Mouse (Mus musculus) kidney, postnatal 0 days (tissue): ENCODE results near the gene Prr12. TPM values are rescaled to one million over a fixed set of nuclear protein-coding genes. Genes with fewer than 3 reads are reported as not detected.
A peak's percentile ranks its signal among the peaks of the same experiment; 100 is the strongest.

Source experiments
- ATAC-seq: fragments of 200-750 bp; cut with Nextera tagmentation; replicated peaks from 2 replicates; pipeline ENCODE4 v1.8.0; 2017; ENCODE audit warnings: low read depth, moderate number of reproducible peaks, moderate TSS enrichment, moderate library complexity; ENCODE audit not compliant: low FRiP score
- DNase-seq: peaks from one replicate; pipeline ENCODE4 v3.0.0-alpha.2; 2016; ENCODE audit warnings: low spot score
- H3K27ac ChIP-seq: fragments of 300-500 bp; sonication (generic); 2 replicates; pipeline ENCODE4 v1.5.1; 2014; ENCODE audit warnings: mild to moderate bottlenecking
- H3K27me3 ChIP-seq: fragments of 300-500 bp; sonication (generic); 2 replicates; pipeline ENCODE4 v1.6.1; 2014; ENCODE audit warnings: low read length, mixed read lengths; ENCODE audit not compliant: insufficient read depth
- H3K36me3 ChIP-seq: fragments of 300-500 bp; sonication (generic); 2 replicates; pipeline ENCODE4 v1.6.1; 2014; ENCODE audit warnings: low read length, mixed read lengths; ENCODE audit not compliant: insufficient read depth
- H3K4me1 ChIP-seq: fragments of 300-500 bp; sonication (generic); replicated peaks from 2 replicates; pipeline ENCODE4 v1.6.1; 2014; ENCODE audit warnings: antibody characterized with exemption, low read length, mixed read lengths; ENCODE audit not compliant: insufficient read depth
- H3K4me2 ChIP-seq: fragments of 300-500 bp; sonication (generic); 2 replicates; pipeline ENCODE4 v1.6.1; 2014; ENCODE audit warnings: mild to moderate bottlenecking, low read length, moderate library complexity, mixed read lengths
- H3K4me3 ChIP-seq: fragments of 300-500 bp; sonication (generic); replicated peaks from 2 replicates; pipeline ENCODE4 v1.5.1; 2014; ENCODE audit warnings: low read depth, low read length
- H3K9ac ChIP-seq: fragments of 300-500 bp; sonication (generic); 2 replicates; pipeline ENCODE4 v1.6.1; 2014; ENCODE audit warnings: low read depth, low read length
- H3K9me3 ChIP-seq: fragments of 300-500 bp; sonication (generic); replicated peaks from 2 replicates; pipeline ENCODE4 v1.6.1; 2016; ENCODE audit warnings: low read length, inconsistent platforms, mixed read lengths
- CTCF ChIP-seq: IDR thresholded peaks from 2 replicates; pipeline ENCODE4 v1.5.1; 2016; ENCODE audit warnings: antibody characterized with exemption, low read depth, mild to moderate bottlenecking, moderate library complexity
- WGBS: fragments of 180-500 bp; shearing (Covaris S2); extraction: QIAGEN DNeasy Blood & Tissue Kit; methylation state at CpG from one replicate; pipeline ENCODE4 v1.1.7; 2014; 5-methylcytosine and 5-hydroxymethylcytosine counted together
- polyA plus RNA-seq: library from polyadenylated mRNA; unstranded; fragments of >200 nt; fragmentation: Nextera tagmentation; extraction: Ambion mirVana; gene quantifications from 2 replicates; pipeline ENCODE4 v1.2.1, GENCODE M21; 2015

Prr12 gene
- polyA plus RNA-seq, 1 experiment from 2014 or later = 5.8 TPM

DNA sequence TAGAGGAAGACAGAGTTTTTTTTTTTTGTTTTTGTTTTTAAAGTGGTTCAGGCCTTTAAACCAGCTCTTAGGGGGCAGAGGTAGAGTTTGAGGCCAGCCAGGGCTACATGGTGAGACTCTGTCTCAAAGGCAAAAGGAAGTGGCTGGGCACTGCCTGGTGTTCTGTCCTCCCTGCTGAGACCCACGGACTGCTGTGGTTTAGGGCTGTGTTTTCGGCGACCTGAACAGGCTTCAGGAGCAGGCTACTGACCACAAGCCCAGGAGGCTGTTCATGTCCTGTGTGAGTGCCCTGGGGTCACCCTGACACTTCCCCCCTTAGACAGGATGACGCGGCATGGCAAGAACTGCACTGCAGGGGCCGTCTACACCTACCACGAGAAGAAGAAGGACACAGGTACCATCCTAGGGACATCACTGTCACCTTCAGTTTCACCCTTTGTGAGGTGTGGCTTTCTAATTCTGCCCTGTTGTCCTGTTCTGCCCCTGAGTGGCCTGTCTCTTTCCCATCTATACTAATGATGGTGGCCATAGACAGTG, 20.6 kb upstream of the Prr12 start:
- TF ChIP-seq CTCF = no peak
- no peaks in the 10 kb centered on the region for H3K9me3 ChIP-seq
- H3K4me2 ChIP-seq = no peak overlapping the region
- ATAC-seq (no peak), DNase-seq (no peak)
- 80% methylated on average over 7 of the region's 7 CpGs for WGBS
- peaks cover 26% of the 10 kb centered on the region; the same call in 1 of the 2 replicates for H3K36me3 ChIP-seq
- no peaks in the 10 kb centered on the region for H3K27me3 ChIP-seq
- no peak overlapping the region for H3K4me3 ChIP-seq
- H3K4me1 ChIP-seq = no peaks in the 10 kb centered on the region
- no peak overlapping the region for H3K27ac ChIP-seq
- no peak overlapping the region for H3K9ac ChIP-seq

DNA sequence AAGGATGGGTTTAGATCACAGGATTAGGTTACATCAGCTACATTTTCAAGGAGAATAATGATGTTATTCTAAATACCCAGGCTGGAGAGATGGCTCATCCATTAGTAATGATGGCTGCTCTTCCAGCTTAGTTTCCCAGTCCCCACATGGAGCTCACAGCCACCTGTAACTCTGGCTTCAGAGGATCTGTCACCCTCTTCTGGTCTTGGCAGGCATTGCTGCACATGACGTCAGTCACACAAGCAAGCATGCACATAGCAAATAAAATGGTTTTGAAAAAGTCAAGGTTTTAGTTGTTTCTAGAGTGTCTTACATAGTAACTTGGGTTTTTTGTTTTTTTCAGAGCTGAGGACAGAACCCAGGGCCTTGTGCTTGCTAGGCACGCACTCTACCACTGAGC, 19.5 kb upstream of the Prr12 start:
- Histone ChIP-seq H3K4me2 (no peak overlapping the region), H3K9me3 (no peaks in the 10 kb centered on the region), H3K27ac (no peak overlapping the region), H3K9ac (no peak overlapping the region), H3K4me1 (no peaks in the 10 kb centered on the region), H3K27me3 (no peaks in the 10 kb centered on the region), H3K36me3 (peaks cover 20% of the 10 kb centered on the region; the same call in 1 of the 2 replicates), H3K4me3 (no peak overlapping the region)
- DNase-seq (no peak), ATAC-seq (no peak)
- peak; percentile 60 for TF ChIP-seq CTCF
- WGBS = 77% methylated on average over 2 of the region's 2 CpGs

DNA sequence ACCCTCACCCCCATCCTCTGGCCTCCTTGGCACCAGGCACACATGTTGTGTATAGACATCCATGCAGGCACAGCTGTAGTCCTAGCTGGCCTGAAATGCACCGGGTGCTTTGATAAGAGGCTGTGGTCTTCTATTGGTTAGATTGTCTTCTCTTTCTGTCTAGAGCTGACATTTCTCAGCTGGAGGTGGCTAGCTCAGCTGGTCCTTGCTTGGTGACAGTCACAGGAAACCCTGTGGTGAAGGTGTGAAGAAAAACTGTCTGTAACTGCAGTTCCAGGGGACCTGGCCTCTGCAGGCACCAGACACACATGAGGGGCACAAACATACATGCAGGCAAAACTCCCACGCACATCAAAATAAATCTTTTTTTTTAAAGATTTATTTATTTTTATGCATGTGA, 17.0 kb upstream of the Prr12 start:
- TF ChIP-seq CTCF = no peak
- no peak for ATAC-seq

DNA sequence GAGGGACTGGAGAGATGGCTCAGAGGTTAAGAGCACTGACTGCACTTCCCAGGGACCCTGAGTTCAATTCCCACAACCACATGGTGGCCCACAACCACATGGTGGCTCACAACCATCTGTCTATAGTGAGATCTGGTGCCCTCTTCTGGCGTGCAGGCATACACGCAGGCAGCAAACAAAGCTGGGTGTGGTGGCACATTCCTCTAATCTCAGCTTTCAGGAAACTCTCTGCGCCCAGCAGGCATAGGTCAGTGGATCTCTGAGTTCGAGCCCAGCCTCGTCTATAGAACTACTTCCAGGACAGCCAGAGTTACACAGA, 15.3 kb upstream of the Prr12 start:
- Histone ChIP-seq H3K27me3 (no peaks in the 10 kb centered on the region), H3K9me3 (no peaks in the 10 kb centered on the region), H3K9ac (no peak overlapping the region), H3K36me3 (no peaks in the 10 kb centered on the region), H3K4me3 (no peak overlapping the region), H3K4me2 (no peak overlapping the region), H3K27ac (no peak overlapping the region), H3K4me1 (no peaks in the 10 kb centered on the region; the same call in 1 of the 2 replicates)
- ATAC-seq = no peak
- peak; percentile 87 for TF ChIP-seq CTCF
- 30% methylated on average over 5 of the region's 5 CpGs for WGBS
- peak; percentile 80 for DNase-seq

More for the DNA sequence above, 17.0 kb upstream of the Prr12 start:
- Histone ChIP-seq H3K4me2 (no peak overlapping the region), H3K27ac (no peak overlapping the region), H3K4me1 (no peaks in the 10 kb centered on the region), H3K9ac (no peak overlapping the region), H3K36me3 (no peaks in the 10 kb centered on the region), H3K9me3 (no peaks in the 10 kb centered on the region), H3K27me3 (no peaks in the 10 kb centered on the region), H3K4me3 (no peak overlapping the region)
- no peak for DNase-seq
- WGBS = 83% methylated on average over 2 of the region's 2 CpGs

DNA sequence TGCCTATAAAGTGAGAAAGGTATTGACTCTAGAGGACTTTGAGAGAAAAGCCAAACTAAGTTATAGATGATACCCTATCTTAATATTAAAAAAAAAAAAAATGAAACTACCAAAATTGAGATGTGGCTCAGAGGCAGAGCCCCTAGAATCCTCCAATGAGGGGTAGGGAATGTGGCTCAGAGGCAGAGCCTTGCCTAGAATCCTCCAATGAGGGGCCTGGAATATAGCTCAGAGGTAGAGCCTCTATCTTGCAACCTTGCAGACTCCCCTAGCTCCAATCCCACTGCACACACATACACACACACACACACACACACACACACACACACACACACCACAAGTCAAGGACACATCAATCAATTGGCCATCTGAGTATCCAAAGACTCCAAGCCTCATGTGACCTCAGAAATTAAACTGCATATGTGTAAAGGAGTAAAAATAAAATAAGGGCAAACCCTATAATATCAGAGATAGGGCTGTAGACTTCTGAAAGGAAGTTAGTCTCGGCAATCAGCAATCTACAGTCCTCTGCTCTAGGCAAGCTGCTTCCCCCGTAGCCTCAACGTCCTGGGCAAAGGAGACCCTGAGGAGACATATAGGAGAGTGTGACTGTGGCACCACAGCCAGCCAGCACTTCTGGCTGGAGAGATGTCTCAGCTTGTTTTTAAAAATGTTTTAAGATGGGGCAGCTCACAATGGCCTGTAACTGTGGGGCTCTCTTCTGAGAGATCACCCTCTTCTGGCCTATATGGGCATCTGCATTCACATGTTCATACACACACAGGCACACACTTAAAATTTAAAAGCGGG, 14.7 kb upstream of the Prr12 start:
- H3K36me3 ChIP-seq = no peaks in the 10 kb centered on the region
- no peaks in the 10 kb centered on the region for H3K9me3 ChIP-seq
- TF ChIP-seq CTCF = no peak
- ATAC-seq = no peak
- H3K4me3 ChIP-seq = no peak overlapping the region
- no peaks in the 10 kb centered on the region for H3K27me3 ChIP-seq
- no peak for DNase-seq
- no peak overlapping the region for H3K4me2 ChIP-seq
- WGBS = 88% methylated on average over 4 of the region's 4 CpGs
- H3K9ac ChIP-seq = no peak overlapping the region
- no peak overlapping the region for H3K27ac ChIP-seq
- no peaks in the 10 kb centered on the region; the same call in 1 of the 2 replicates for H3K4me1 ChIP-seq

DNA sequence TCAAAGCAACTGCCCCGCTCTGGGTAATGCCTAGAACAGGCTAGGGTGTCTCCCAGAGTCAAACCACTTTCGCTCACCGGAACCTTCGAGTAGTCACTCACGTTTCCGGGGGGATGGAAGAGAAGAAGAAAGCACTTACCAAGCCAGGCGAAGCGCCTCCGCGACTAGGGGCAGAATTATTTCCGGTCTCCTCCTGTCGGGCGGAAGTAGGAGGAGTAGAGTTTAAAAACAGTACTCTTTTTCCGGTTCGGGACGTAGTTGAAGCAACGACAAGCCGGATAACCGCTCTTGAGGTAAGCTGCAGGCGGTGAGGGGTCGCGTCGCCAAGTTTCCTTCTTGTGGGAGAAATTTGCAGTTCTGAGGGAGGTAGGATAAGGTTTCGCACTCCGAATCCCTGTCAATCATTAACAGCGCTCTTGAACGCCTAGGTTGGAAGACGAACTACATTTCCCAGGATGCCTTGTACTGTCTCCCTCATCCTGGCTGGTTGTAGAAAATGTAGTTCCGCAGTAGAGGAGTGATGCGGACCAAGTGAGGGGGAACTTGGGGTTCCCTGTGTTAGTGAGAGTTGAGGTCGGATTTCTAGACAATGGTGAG, 9.7 kb upstream of the Prr12 start, which contains the start of the genes Nosip and Prrg2:
Nosip (plus strand) TSS at position 191 of the 597 bp plus-strand sequence.
Prrg2 (minus strand) TSS at position 439 of the 597 bp plus-strand sequence.
- peak within 1 kb of the TSS; percentile 98 for H3K27ac ChIP-seq
- peak within 1 kb of the TSS; percentile 76 for H3K9ac ChIP-seq
- TF ChIP-seq CTCF = peak; percentile 35; the same call in 1 of the 2 replicates
- WGBS = under 1% methylated on average over 31 of the region's 31 CpGs
- DNase-seq (peak; percentile 99), ATAC-seq (peak; percentile 84)
- peaks cover 4% of the 10 kb centered on the region; the same call in 1 of the 2 replicates for H3K4me1 ChIP-seq
- no peaks in the 10 kb centered on the region for H3K36me3 ChIP-seq
- H3K4me3 ChIP-seq = peak within 1 kb of the TSS; percentile 77
- no peaks in the 10 kb centered on the region for H3K9me3 ChIP-seq
- H3K4me2 ChIP-seq = peak within 1 kb of the TSS; percentile 68
- no peaks in the 10 kb centered on the region for H3K27me3 ChIP-seq
